Mouse (Mus musculus) C2C12 (cell line): Measurements from ENCODE around the gene Tsc22d1.
A peak's percentile ranks its signal among the peaks of the same experiment; 100 is the strongest.

ENCODE experiments used
- CEBPB ChIP-seq: IDR thresholded peaks from one replicate; pipeline ENCODE4 v1.6.1; 2011; ENCODE audit warnings: low read depth, mild to moderate bottlenecking, control low read depth, moderate library complexity
- CTCF ChIP-seq: IDR thresholded peaks from one replicate; pipeline ENCODE4 v1.5.1; 2011; ENCODE audit not compliant: control insufficient read depth, insufficient read depth, insufficient read length
- FOSL1 ChIP-seq: IDR thresholded peaks from one replicate; pipeline ENCODE4 v1.8.0; 2011; ENCODE audit warnings: mild to moderate bottlenecking, low read length; ENCODE audit not compliant: poor library complexity, insufficient read depth, severe bottlenecking

DNA sequence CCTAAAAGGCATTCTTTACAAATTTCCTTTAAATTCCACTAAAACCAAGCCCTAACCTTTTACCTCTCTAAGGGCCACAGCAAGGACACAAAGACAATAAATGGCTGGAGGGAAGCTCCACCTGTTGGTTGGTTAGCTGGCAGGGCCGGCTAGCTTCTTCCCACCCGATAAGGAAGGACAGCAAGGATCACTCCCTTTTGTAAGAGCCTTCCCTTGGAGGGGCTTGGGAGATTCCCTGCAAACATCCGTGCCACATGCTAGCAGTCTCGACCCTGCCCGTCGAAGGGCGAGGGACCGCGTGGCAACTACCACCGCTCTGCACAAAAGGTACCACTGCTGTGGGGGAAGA, 1.0 kb upstream of the Tsc22d1 start:
- TF ChIP-seq FOSL1: no peak
- TF ChIP-seq CTCF: peak; percentile 5
- TF ChIP-seq CEBPB: no peak
